Mouse (Mus musculus): ENCODE measurements around the gene Tspan31.

DNA sequence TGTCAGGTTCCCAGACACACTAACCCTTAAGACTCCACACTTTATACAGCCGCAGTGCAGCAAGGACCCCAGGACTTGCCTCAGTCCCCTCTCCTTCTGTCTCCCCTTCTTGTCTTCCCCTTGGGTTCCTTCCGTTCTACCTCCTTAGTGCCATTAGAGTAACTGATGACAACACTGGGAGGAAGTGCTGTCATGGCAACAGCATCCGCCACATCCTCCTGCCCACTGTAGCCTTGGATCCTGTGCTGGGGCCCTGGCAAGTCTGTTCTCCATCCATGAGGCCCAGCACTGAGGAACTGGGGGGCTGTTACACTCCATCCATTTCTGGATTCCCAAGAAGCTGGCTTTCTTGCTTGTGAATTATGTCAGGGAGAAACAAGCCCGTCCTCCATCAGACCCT, 6.0 kb upstream of the Tspan31 start:
- TF ChIP-seq CTCF (IDR thresholded peaks at IDR 0.05; ENCODE audit: control insufficient read depth, insufficient read depth, insufficient read length) = no peak
- TF ChIP-seq FOSL1 (IDR thresholded peaks at IDR 0.05; ENCODE audit: insufficient read depth, low read length, poor library complexity, severe bottlenecking) = no peak
- no peak for TF ChIP-seq MYOD1 (IDR thresholded peaks at IDR 0.05; ENCODE audit: control insufficient read depth, insufficient read length, low read depth)
